Mouse (Mus musculus) CH12.LX (cell line): ENCODE measurements around the gene Fdxacb1.

Source experiments
- CHD1 ChIP-seq: IDR thresholded peaks from 2 replicates; pipeline ENCODE4 v1.6.1; 2012; ENCODE audit warnings: low read depth, low read length, improper control_type of control experiment, inconsistent platforms
- CTCF ChIP-seq, 2 experiments: IDR thresholded peaks in 1 of 2; conservative IDR thresholded peaks in 1 of 2; 2 replicates each; pipeline ENCODE4 v1.5.1; 2011 to 2012; ENCODE audit warnings: low read depth in 2 of 2, low read length in 2 of 2, improper control_type of control experiment in 1 of 2, inconsistent platforms in 1 of 2, mild to moderate bottlenecking in 1 of 2, moderate library complexity in 1 of 2
- EP300 ChIP-seq: IDR thresholded peaks from 2 replicates; pipeline ENCODE4 v1.6.1; 2011; ENCODE audit warnings: low read length, improper control_type of control experiment
- IRF4 ChIP-seq: IDR thresholded peaks from 2 replicates; pipeline ENCODE4 v1.6.1; 2014; ENCODE audit warnings: low read depth, mild to moderate bottlenecking, inconsistent platforms, low read length, improper control_type of control experiment
- POLR2A ChIP-seq: IDR thresholded peaks from 2 replicates; pipeline ENCODE4 v1.6.1; 2011; ENCODE audit warnings: low read depth, mild to moderate bottlenecking, improper control_type of control experiment, low read length
- POLR2AphosphoS2 ChIP-seq: IDR thresholded peaks from 2 replicates; pipeline ENCODE4 v1.6.1; 2011; ENCODE audit warnings: low read depth, low read length, improper control_type of control experiment

DNA sequence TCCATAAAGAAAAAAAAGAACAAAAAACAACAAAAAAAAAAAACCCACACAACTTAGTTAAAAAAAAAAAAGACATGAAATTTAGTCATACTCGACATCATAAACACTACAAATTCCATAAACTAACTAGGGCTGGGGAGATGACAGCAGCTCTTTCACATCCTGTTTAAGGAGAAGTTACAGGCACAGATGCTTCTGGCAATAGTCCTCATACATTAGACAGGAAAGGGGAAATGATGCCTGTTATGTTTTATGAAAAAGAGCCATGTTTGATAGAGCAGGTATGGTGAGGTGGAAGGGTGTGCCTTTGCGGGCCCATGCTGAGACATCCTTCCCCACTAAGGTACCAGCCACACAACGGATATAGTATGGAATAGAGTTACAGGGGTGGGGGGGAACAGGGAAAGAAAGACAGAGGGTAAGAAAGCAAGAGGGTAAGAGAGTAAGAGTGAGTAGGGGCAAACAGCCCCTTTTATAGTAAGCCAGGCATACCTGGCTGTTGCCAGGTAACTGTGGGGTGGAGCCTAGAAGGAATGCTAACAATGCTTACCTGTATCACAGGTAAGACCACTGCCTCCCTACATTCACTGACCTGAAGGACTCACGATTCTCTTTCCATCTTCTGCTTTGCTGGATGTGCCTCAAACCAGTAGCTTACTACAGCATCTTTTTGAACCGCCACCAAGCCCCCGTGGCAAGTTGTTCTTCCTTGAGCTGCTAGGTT, 6.4 kb upstream of the Fdxacb1 start:
- no peak for TF ChIP-seq EP300
- TF ChIP-seq POLR2AphosphoS2: no peak
- TF ChIP-seq CTCF (conservative IDR thresholded peaks at IDR 0.05 in 1 of 2, IDR thresholded peaks at IDR 0.05 in 1 of 2; ENCODE audit: low read depth in 2 of 2, low read length in 2 of 2): no peak
- TF ChIP-seq CHD1: no peak
- no peak for TF ChIP-seq POLR2A
- no peak for TF ChIP-seq IRF4
